Comparison of ENCODE assay signal across 28 mouse cellular contexts in genomic region chr14:61810836-61811235, GRCm38 (mm10).
DNase-seq lines count a peak whose midpoint lies in the region; ATAC-seq lines count a peak whose summit lies in the region.
"Had no signal": no experiment of that assay in that cellular context is flagged by ENCODE, and none has a peak within 500 bp of the region (broad histone marks: within the 10 kb centered on the region; RNA-seq: fewer than 3 reads in every experiment).

No protein-coding gene starts in this region.

- 56% methylated on average over 5 of the region's 5 CpGs for WGBS in heart, embryonic 12.5 days
- 24% methylated on average over 5 of the region's 5 CpGs for WGBS in limb, embryonic 13.5 days
- WGBS in limb, embryonic 10.5 days, result 88% methylated on average over 5 of the region's 5 CpGs
- 21% methylated on average over 5 of the region's 5 CpGs for WGBS in embryonic facial prominence, embryonic 13.5 days
- 29% methylated on average over 5 of the region's 5 CpGs for WGBS in limb, embryonic 15.5 days

- H3K4me2 ChIP-seq in heart, embryonic 12.5 days, result 0 out of 2 replicates have a peak overlapping the region, but pooled peaks have one; percentile 5
- peak overlapping the region; percentile 33 for H3K4me2 ChIP-seq in limb, embryonic 13.5 days (replicated peaks)
- peak overlapping the region; percentile 23 for H3K4me2 ChIP-seq in embryonic facial prominence, embryonic 13.5 days
- H3K4me2 ChIP-seq in limb, embryonic 15.5 days, result no peak overlapping the region
- H3K4me2 ChIP-seq: forebrain, embryonic 13.5 days; hindbrain, embryonic 14.5 days; intestine, embryonic 15.5 days; liver, embryonic 15.5 days; lung, embryonic 14.5 days had no signal

- H3K4me3 ChIP-seq in heart, embryonic 12.5 days, result no peak overlapping the region
- H3K4me3 ChIP-seq in limb, embryonic 13.5 days, result no peak overlapping the region
- H3K4me3 ChIP-seq in limb, embryonic 10.5 days, result no peak overlapping the region
- no peak overlapping the region for H3K4me3 ChIP-seq in embryonic facial prominence, embryonic 13.5 days
- no peak overlapping the region for H3K4me3 ChIP-seq in limb, embryonic 15.5 days
- H3K4me3 ChIP-seq: forebrain, embryonic 13.5 days; intestine, embryonic 15.5 days; liver, embryonic 15.5 days; midbrain, embryonic 10.5 days had no signal

- no peak for ATAC-seq in heart, embryonic 12.5 days (ENCODE audit: insufficient number of reproducible peaks, low FRiP score)
- no peak for ATAC-seq in limb, embryonic 13.5 days (ENCODE audit: low FRiP score, low read depth)
- ATAC-seq in embryonic facial prominence, embryonic 13.5 days (ENCODE audit: insufficient number of reproducible peaks, insufficient read depth, low FRiP score, low TSS enrichment, low read depth), result no peak
- ATAC-seq in limb, embryonic 15.5 days (ENCODE audit: insufficient number of reproducible peaks, low FRiP score, low TSS enrichment, low read depth), result no peak
- ATAC-seq: forebrain, embryonic 13.5 days; intestine, embryonic 15.5 days; Patski had no signal

- no peak for DNase-seq in heart, postnatal 4 days
- DNase-seq in limb, embryonic 10.5 days (ENCODE audit: low spot score), result no peak
- DNase-seq in spleen, postnatal 10 days (ENCODE audit: low spot score in 2 of 2), result no peak
- DNase-seq: adrenal gland, postnatal 10 days; cerebellum, adult 8-10 months; cerebellum, postnatal 25 days; gastrocnemius, postnatal 14 days; heart, postnatal 14 days; kidney, adult 2 months; kidney, postnatal 4 days; lung, embryonic 14.5 days; lung, postnatal 14 days; right cerebral cortex, adult 18-20 months; spleen, adult 18-20 months; thymus, adult 18-20 months; thymus, postnatal 25 days had no signal

- H3K27me3 ChIP-seq in heart, embryonic 12.5 days (replicated peaks), result 0 out of 2 replicates have a peak, but pooled peaks cover 3% of the 10 kb centered on the region
- H3K27me3 ChIP-seq in limb, embryonic 13.5 days, result no peaks in the 10 kb centered on the region
- H3K27me3 ChIP-seq in limb, embryonic 10.5 days (ENCODE audit: low read depth, poor library complexity, severe bottlenecking), result no peaks in the 10 kb centered on the region
- H3K27me3 ChIP-seq in embryonic facial prominence, embryonic 13.5 days, result no peaks in the 10 kb centered on the region; the same call in 1 of the 2 replicates
- H3K27me3 ChIP-seq in limb, embryonic 15.5 days, result no peaks in the 10 kb centered on the region
- H3K27me3 ChIP-seq: forebrain, embryonic 13.5 days; intestine, embryonic 15.5 days; liver, embryonic 15.5 days; Patski had no signal

- peak overlapping the region; percentile 6; the same call in 1 of the 2 replicates for H3K27ac ChIP-seq in heart, embryonic 12.5 days (ENCODE audit: poor library complexity, severe bottlenecking)
- peak overlapping the region; percentile 23; the same call in 1 of the 2 replicates for H3K27ac ChIP-seq in limb, embryonic 13.5 days
- no peak overlapping the region for H3K27ac ChIP-seq in limb, embryonic 10.5 days
- peak overlapping the region; percentile 51; the same call in 1 of the 2 replicates for H3K27ac ChIP-seq in embryonic facial prominence, embryonic 13.5 days
- H3K27ac ChIP-seq in limb, embryonic 15.5 days, result peak overlapping the region; percentile 18; the same call in 1 of the 2 replicates
- H3K27ac ChIP-seq: forebrain, embryonic 13.5 days; hindbrain, embryonic 14.5 days; intestine, embryonic 15.5 days; kidney, postnatal 0 days; liver, embryonic 15.5 days; midbrain, embryonic 10.5 days; stomach, postnatal 0 days had no signal

- peaks cover 8% of the 10 kb centered on the region for H3K4me1 ChIP-seq in heart, embryonic 12.5 days (replicated peaks)
- H3K4me1 ChIP-seq in limb, embryonic 13.5 days, result peaks cover 41% of the 10 kb centered on the region
- H3K4me1 ChIP-seq in limb, embryonic 10.5 days, result peaks cover 21% of the 10 kb centered on the region; the same call in 1 of the 2 replicates
- peaks cover 39% of the 10 kb centered on the region for H3K4me1 ChIP-seq in embryonic facial prominence, embryonic 13.5 days
- peaks cover 31% of the 10 kb centered on the region for H3K4me1 ChIP-seq in limb, embryonic 15.5 days
- H3K4me1 ChIP-seq: liver, embryonic 15.5 days; midbrain, embryonic 10.5 days had no signal

- H3K36me3 ChIP-seq in heart, embryonic 12.5 days, result no peaks in the 10 kb centered on the region
- H3K36me3 ChIP-seq in limb, embryonic 13.5 days, result no peaks in the 10 kb centered on the region
- H3K36me3 ChIP-seq in limb, embryonic 10.5 days, result no peaks in the 10 kb centered on the region
- H3K36me3 ChIP-seq in embryonic facial prominence, embryonic 13.5 days, result no peaks in the 10 kb centered on the region
- H3K36me3 ChIP-seq in limb, embryonic 15.5 days, result no peaks in the 10 kb centered on the region
- H3K36me3 ChIP-seq: intestine, embryonic 15.5 days; liver, embryonic 15.5 days; midbrain, embryonic 10.5 days had no signal

- H3K9me3 ChIP-seq in heart, embryonic 12.5 days (replicated peaks), result no peaks in the 10 kb centered on the region
- no peaks in the 10 kb centered on the region for H3K9me3 ChIP-seq in limb, embryonic 13.5 days
- no peaks in the 10 kb centered on the region for H3K9me3 ChIP-seq in limb, embryonic 10.5 days (replicated peaks)
- no peaks in the 10 kb centered on the region for H3K9me3 ChIP-seq in embryonic facial prominence, embryonic 13.5 days
- no peaks in the 10 kb centered on the region for H3K9me3 ChIP-seq in limb, embryonic 15.5 days
- H3K9me3 ChIP-seq: forebrain, embryonic 13.5 days; intestine, embryonic 15.5 days; liver, embryonic 15.5 days; midbrain, embryonic 10.5 days had no signal

- H3K9ac ChIP-seq in heart, embryonic 12.5 days, result no peak overlapping the region
- H3K9ac ChIP-seq in limb, embryonic 13.5 days, result no peak overlapping the region
- no peak overlapping the region for H3K9ac ChIP-seq in embryonic facial prominence, embryonic 13.5 days
- H3K9ac ChIP-seq in limb, embryonic 15.5 days, result no peak overlapping the region
- H3K9ac ChIP-seq: forebrain, embryonic 13.5 days; intestine, embryonic 15.5 days; liver, embryonic 15.5 days; lung, embryonic 14.5 days had no signal
